Mouse (Mus musculus) CD4-positive, CD25-positive, alpha-beta regulatory T cell (primary cell): Measurements from ENCODE around the gene Pcdh7. TPM values are rescaled to one million over a fixed set of nuclear protein-coding genes. Genes with fewer than 3 reads are reported as not detected.

Experiments used
- polyA plus RNA-seq: library from polyadenylated mRNA; unstranded; fragments of 100-300 nt; shearing (Covaris generic); gene quantifications from one replicate; pipeline ENCODE4 v1.2.1, GENCODE M21; 2017

Gene Pcdh7
- 0.08 TPM for polyA plus RNA-seq

GRCm38 (mm10) chr5:57717906-57718875, at the start of gene Pcdh7:
Pcdh7 (plus strand) TSS chr5:57717967.

